Mouse (Mus musculus): Measurements from ENCODE around the gene Got1. TPM values are rescaled to one million over a fixed set of nuclear protein-coding genes. Genes with fewer than 3 reads are reported as not detected.
A peak's percentile ranks its signal among the peaks of the same experiment; 100 is the strongest.

Gene Got1
- polyA plus RNA-seq, 1 experiment from 2014 or later = 127 TPM

GRCm38 (mm10) chr19:43546337-43547117, 22.1 kb upstream of the Got1 start:
- no peak overlapping the region for H3K9ac ChIP-seq (replicated peaks)
- H3K27me3 ChIP-seq (replicated peaks) = no peaks in the 10 kb centered on the region
- peaks cover 11% of the 10 kb centered on the region for H3K4me1 ChIP-seq
- ATAC-seq (ENCODE audit: low FRiP score) = no peak
- H3K9me3 ChIP-seq (replicated peaks) = no peaks in the 10 kb centered on the region
- 10% methylated on average over 19 of the region's 19 CpGs for WGBS
- peak overlapping the region; percentile 28 for H3K4me2 ChIP-seq
- H3K27ac ChIP-seq (replicated peaks) = no peak overlapping the region
- no peaks in the 10 kb centered on the region for H3K36me3 ChIP-seq
- no peak overlapping the region for H3K4me3 ChIP-seq (replicated peaks)

DNA sequence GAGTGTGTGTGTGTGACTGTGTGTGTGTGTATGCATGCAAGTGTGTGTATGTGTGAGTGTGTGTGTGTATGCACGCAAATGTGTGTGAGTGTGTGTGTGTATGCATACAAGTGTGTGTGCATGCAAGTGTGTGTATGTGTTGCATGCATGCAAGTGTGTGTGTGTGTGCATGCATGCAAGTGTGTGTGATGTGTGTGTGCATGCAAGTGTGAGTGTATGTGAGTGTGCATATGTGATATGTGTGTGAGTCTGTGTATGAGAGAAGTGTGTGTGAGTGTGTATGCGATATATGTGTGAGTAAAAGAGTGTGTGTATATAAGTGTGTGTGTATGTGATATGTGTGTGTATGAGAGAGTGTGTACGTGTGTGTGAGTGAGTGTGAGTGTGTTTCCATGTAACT, 11.0 kb upstream of the Got1 start:
- H3K4me1 ChIP-seq = peaks cover 4% of the 10 kb centered on the region; the same call in 1 of the 2 replicates
- no peaks in the 10 kb centered on the region for H3K27me3 ChIP-seq (replicated peaks)
- H3K4me3 ChIP-seq (replicated peaks) = no peak overlapping the region
- no peak overlapping the region for H3K4me2 ChIP-seq
- H3K9ac ChIP-seq (replicated peaks) = no peak overlapping the region
- no peak for ATAC-seq (ENCODE audit: low FRiP score)
- no peaks in the 10 kb centered on the region for H3K36me3 ChIP-seq
- no peaks in the 10 kb centered on the region for H3K9me3 ChIP-seq (replicated peaks)
- no peak overlapping the region for H3K27ac ChIP-seq (replicated peaks)
- 96% methylated on average over 3 of the region's 3 CpGs for WGBS

DNA sequence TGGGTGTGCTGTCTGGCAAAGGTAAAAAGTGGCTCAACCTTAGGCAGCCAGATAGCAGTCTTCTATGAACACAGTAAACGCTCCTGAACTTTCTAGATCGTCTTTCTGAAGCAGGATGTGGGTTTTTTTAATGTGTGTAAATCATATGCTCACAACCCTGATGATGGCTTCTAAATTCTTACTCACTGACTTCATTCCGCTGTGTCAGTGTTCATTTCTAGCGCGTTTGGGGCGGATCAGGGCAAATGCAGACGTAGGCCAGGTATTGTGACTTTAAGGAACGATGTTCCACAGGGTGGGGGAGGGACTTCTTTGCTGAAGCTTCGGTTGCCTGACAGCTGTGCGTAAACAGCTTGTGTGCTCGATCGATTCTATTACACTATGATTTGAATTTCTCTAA, 6.5 kb upstream of the Got1 start:
- 33% methylated on average over 12 of the region's 12 CpGs for WGBS
- no peak overlapping the region for H3K4me3 ChIP-seq (replicated peaks)
- no peak for ATAC-seq (ENCODE audit: low FRiP score)

GRCm38 (mm10) chr19:43530197-43530770, 5.9 kb upstream of the Got1 start:
- H3K27me3 ChIP-seq (replicated peaks) = no peaks in the 10 kb centered on the region
- peaks cover 13% of the 10 kb centered on the region for H3K4me1 ChIP-seq
- 2% methylated on average over 13 of the region's 13 CpGs for WGBS
- peak overlapping the region; percentile 28 for H3K4me3 ChIP-seq (replicated peaks)
- no peaks in the 10 kb centered on the region for H3K36me3 ChIP-seq
- no peaks in the 10 kb centered on the region for H3K9me3 ChIP-seq (replicated peaks)
- H3K9ac ChIP-seq (replicated peaks) = no peak overlapping the region
- H3K27ac ChIP-seq (replicated peaks) = 0 out of 2 replicates have a peak overlapping the region, but pooled peaks have one; percentile 13
- H3K4me2 ChIP-seq = peak overlapping the region; percentile 59
- ATAC-seq (ENCODE audit: low FRiP score) = peak; percentile 87

More for the DNA sequence above, 6.5 kb upstream of the Got1 start:
- Histone ChIP-seq H3K36me3 (no peaks in the 10 kb centered on the region), H3K27me3 (replicated peaks) (no peaks in the 10 kb centered on the region), H3K4me1 (peaks cover 9% of the 10 kb centered on the region; the same call in 1 of the 2 replicates), H3K4me2 (peak overlapping the region; percentile 11), H3K9me3 (replicated peaks) (no peaks in the 10 kb centered on the region), H3K9ac (replicated peaks) (no peak overlapping the region), H3K27ac (replicated peaks) (no peak overlapping the region; the same call in 1 of the 2 replicates)

- H3K36me3 ChIP-seq = no peaks in the 10 kb centered on the region
- WGBS = 85% methylated on average over 8 of the region's 8 CpGs
- no peak overlapping the region for H3K4me2 ChIP-seq
- no peak for ATAC-seq (ENCODE audit: low FRiP score)
- H3K9ac ChIP-seq (replicated peaks) = no peak overlapping the region
- no peaks in the 10 kb centered on the region for H3K27me3 ChIP-seq (replicated peaks)
- H3K4me1 ChIP-seq = peaks cover 27% of the 10 kb centered on the region
- H3K27ac ChIP-seq (replicated peaks) = no peak overlapping the region
- no peak overlapping the region for H3K4me3 ChIP-seq (replicated peaks)
- H3K9me3 ChIP-seq (replicated peaks) = no peaks in the 10 kb centered on the region
These were observed 3.7 kb upstream of the Got1 start for GRCm38 (mm10) chr19:43528056-43528587.

- Histone ChIP-seq H3K9ac (replicated peaks) (no peak overlapping the region), H3K4me3 (replicated peaks) (no peak overlapping the region), H3K27me3 (replicated peaks) (no peaks in the 10 kb centered on the region), H3K27ac (replicated peaks) (no peak overlapping the region), H3K9me3 (replicated peaks) (no peaks in the 10 kb centered on the region), H3K4me2 (no peak overlapping the region), H3K4me1 (peaks cover 37% of the 10 kb centered on the region), H3K36me3 (no peaks in the 10 kb centered on the region)
- ATAC-seq (ENCODE audit: low FRiP score) = no peak
- WGBS = 20% methylated on average over 11 of the region's 11 CpGs
These were observed 2.7 kb upstream of the Got1 start for GRCm38 (mm10) chr19:43527131-43527530.

- Histone ChIP-seq H3K4me2 (no peak overlapping the region), H3K9ac (replicated peaks) (no peak overlapping the region), H3K9me3 (replicated peaks) (no peaks in the 10 kb centered on the region), H3K27me3 (replicated peaks) (no peaks in the 10 kb centered on the region), H3K27ac (replicated peaks) (no peak overlapping the region), H3K36me3 (no peaks in the 10 kb centered on the region), H3K4me1 (peaks cover 48% of the 10 kb centered on the region), H3K4me3 (replicated peaks) (no peak overlapping the region)
- ATAC-seq (ENCODE audit: low FRiP score) = no peak
- WGBS = 90% methylated on average over 9 of the region's 9 CpGs
These were observed 1.6 kb upstream of the Got1 start for GRCm38 (mm10) chr19:43526025-43526424.

- H3K27me3 ChIP-seq (replicated peaks) = no peaks in the 10 kb centered on the region
- peak overlapping the region; percentile 82 for H3K4me3 ChIP-seq (replicated peaks)
- H3K27ac ChIP-seq (replicated peaks) = 0 out of 2 replicates have a peak overlapping the region, but pooled peaks have one; percentile 89
- H3K4me2 ChIP-seq = peak overlapping the region; percentile 82
- no peaks in the 10 kb centered on the region for H3K36me3 ChIP-seq
- H3K9ac ChIP-seq (replicated peaks) = peak overlapping the region; percentile 80; the same call in 1 of the 2 replicates
- WGBS = 90% methylated on average over 7 of the region's 7 CpGs
- ATAC-seq (ENCODE audit: low FRiP score) = no peak
- H3K9me3 ChIP-seq (replicated peaks) = no peaks in the 10 kb centered on the region
- peaks cover 49% of the 10 kb centered on the region for H3K4me1 ChIP-seq
These were observed 1.2 kb upstream of the Got1 start for GRCm38 (mm10) chr19:43525566-43525965.

DNA sequence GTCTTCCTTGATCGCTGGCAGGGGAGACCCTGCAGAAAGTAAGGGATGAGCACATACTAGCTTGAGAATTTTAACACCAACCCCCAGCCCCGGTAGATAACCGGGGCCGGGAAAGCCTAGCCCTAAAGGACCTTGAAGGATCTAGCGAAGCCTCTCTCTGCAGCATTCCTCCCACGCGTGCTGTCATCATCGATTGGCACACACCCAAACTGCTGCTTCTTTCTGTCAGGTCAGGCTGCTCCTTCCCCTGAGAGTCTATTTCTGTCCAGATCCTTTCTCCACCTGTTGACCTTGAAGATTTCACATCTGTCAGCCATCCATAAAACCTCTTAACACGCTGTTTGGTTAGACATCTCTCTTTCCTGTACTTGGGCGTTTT, 688 bp upstream of the Got1 start:
- no peaks in the 10 kb centered on the region for H3K9me3 ChIP-seq (replicated peaks)
- H3K4me2 ChIP-seq = peak overlapping the region; percentile 82
- peak overlapping the region; percentile 80 for H3K9ac ChIP-seq (replicated peaks)
- peak overlapping the region; percentile 89 for H3K27ac ChIP-seq (replicated peaks)
- no peaks in the 10 kb centered on the region for H3K27me3 ChIP-seq (replicated peaks)
- peaks cover 51% of the 10 kb centered on the region for H3K4me1 ChIP-seq
- peak; percentile 19; the same call in 1 of the 2 replicates for ATAC-seq (ENCODE audit: low FRiP score)
- no peaks in the 10 kb centered on the region for H3K36me3 ChIP-seq
- peak overlapping the region; percentile 82 for H3K4me3 ChIP-seq (replicated peaks)
- 16% methylated on average over 10 of the region's 10 CpGs for WGBS

DNA sequence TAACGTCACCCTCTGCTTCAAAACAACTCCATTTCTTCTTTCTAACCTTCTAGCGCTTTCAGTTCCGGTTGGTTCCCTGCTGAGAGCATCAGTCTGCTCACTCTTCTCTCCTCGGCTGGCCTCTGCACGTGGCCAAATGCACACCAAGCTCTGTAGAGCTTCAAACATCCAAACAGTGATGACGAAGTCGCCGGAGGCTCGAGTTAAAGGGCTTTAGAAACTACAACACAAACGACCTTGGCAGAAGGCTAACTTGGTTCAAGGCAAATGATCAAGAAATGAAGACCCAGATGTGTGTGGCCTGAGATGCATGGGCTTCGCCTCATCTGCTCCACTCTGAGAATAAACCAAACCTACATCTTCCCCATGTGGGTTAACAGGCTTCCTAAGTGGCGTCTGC, 854 bp downstream of the Got1 start:
- ATAC-seq (ENCODE audit: low FRiP score) = no peak
- Histone ChIP-seq H3K27me3 (replicated peaks) (no peaks in the 10 kb centered on the region), H3K4me3 (replicated peaks) (peak overlapping the region; percentile 82), H3K4me1 (peaks cover 47% of the 10 kb centered on the region), H3K4me2 (peak overlapping the region; percentile 82), H3K27ac (replicated peaks) (peak overlapping the region; percentile 89; the same call in 1 of the 2 replicates), H3K36me3 (no peaks in the 10 kb centered on the region), H3K9me3 (replicated peaks) (no peaks in the 10 kb centered on the region), H3K9ac (replicated peaks) (peak overlapping the region; percentile 68)
- 8% methylated on average over 12 of the region's 12 CpGs for WGBS

GRCm38 (mm10) chr19:43521996-43522395, 2.4 kb downstream of the Got1 start:
- Histone ChIP-seq H3K9ac (replicated peaks) (no peak overlapping the region), H3K4me1 (peaks cover 51% of the 10 kb centered on the region)

GRCm38 (mm10) chr19:43521362-43521761, 3.0 kb downstream of the Got1 start:
- H3K4me3 ChIP-seq (replicated peaks) = no peak overlapping the region

More at GRCm38 (mm10) chr19:43521996-43522395, 2.4 kb downstream of the Got1 start:
- ATAC-seq (ENCODE audit: low FRiP score) = no peak
- no peak overlapping the region for H3K4me3 ChIP-seq (replicated peaks)
- WGBS = 86% methylated on average over 9 of the region's 9 CpGs
- no peak overlapping the region for H3K27ac ChIP-seq (replicated peaks)
- H3K27me3 ChIP-seq (replicated peaks) = no peaks in the 10 kb centered on the region
- H3K36me3 ChIP-seq = no peaks in the 10 kb centered on the region
- peak overlapping the region; percentile 82 for H3K4me2 ChIP-seq
- no peaks in the 10 kb centered on the region for H3K9me3 ChIP-seq (replicated peaks)

More at GRCm38 (mm10) chr19:43521362-43521761, 3.0 kb downstream of the Got1 start:
- Histone ChIP-seq H3K4me2 (peak overlapping the region; percentile 82), H3K27ac (replicated peaks) (no peak overlapping the region), H3K4me1 (peaks cover 51% of the 10 kb centered on the region), H3K36me3 (no peaks in the 10 kb centered on the region), H3K27me3 (replicated peaks) (no peaks in the 10 kb centered on the region), H3K9ac (replicated peaks) (no peak overlapping the region), H3K9me3 (replicated peaks) (no peaks in the 10 kb centered on the region)
- WGBS = 45% methylated on average over 8 of the region's 8 CpGs
- no peak for ATAC-seq (ENCODE audit: low FRiP score)

Measured in neural tube, embryonic 15.5 days (tissue).